Mouse (Mus musculus): Measurements from ENCODE around the gene Fam19a3. TPM values are rescaled to one million over a fixed set of nuclear protein-coding genes. Genes with fewer than 3 reads are reported as not detected.
A peak's percentile ranks its signal among the peaks of the same experiment; 100 is the strongest.

Gene Fam19a3
- 0.05 and 0.06 TPM in 2 replicates for polyA plus RNA-seq (2014; fragmentation: Nextera tagmentation; extraction: Ambion mirVana)

DNA sequence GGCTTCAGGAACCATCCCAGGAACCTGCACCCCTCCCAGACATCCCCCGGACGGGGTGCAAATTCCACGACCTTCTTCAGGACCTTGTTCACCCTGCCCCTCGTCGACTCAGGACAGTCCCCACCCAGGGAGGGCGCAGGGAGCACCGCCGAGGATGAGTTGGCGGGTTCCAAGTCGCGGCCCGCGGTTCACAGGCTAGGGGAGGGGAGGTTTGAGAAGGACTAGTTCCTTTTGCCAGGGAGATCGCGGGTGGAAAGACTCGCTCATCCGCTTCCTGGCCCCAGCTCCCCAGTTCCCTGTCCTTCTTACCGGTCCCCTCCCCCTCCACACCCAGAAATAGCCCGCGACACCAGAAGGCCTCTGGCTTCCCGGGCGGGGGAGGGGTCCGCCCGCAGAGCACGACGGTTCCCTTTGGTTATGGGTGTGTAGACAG, at the start of gene Fam19a3:
Gene Fam19a3, minus strand, starts transcription at position 370 of the 433 bp plus-strand sequence.
- Histone ChIP-seq H3K36me3 (ENCODE audit: control insufficient read depth, insufficient read depth, low read length) (no peaks in the 10 kb centered on the region), H3K4me3 (ENCODE audit: low read depth, low read length) (peak within 1 kb of the TSS; percentile 40), H3K9ac (ENCODE audit: low read length) (peak within 1 kb of the TSS; percentile 52), H3K27ac (ENCODE audit: low read depth, low read length) (no peak within 1 kb of the TSS), H3K27me3 (replicated peaks; ENCODE audit: control insufficient read depth, insufficient read depth, low read length) (peaks cover 67% of the 10 kb centered on the region), H3K9me3 (replicated peaks; ENCODE audit: control insufficient read depth, low read length) (no peaks in the 10 kb centered on the region), H3K4me1 (ENCODE audit: control insufficient read depth, insufficient read depth, low read length) (peaks cover 10% of the 10 kb centered on the region), H3K4me2 (ENCODE audit: low read length) (peak within 1 kb of the TSS; percentile 85)
- DNase-seq (ENCODE audit: low spot score), result no peak
- under 1% methylated on average over 24 of the region's 26 CpGs for WGBS
- no peak; the same call in 1 of the 2 replicates for ATAC-seq

DNA sequence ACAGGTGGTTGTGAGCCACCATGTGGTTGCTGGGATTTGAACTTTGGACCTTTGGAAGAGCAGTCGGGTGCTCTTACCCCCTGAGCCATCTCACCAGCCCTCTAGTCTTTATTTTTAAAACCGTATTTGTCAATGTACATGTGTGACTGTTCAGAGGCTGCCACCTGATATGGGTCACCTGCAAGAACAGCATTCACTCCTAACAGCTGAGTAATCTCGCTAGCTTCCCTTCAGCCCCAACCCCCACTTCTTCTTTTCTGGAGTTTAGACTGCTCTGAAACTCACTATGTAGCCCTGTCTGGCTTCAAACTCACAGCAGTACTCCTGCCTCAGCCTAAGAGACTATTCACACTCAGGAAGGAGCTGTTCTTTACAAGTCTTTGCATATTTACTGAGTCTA, 40.8 kb upstream of the Fam19a3 start:
- H3K27ac ChIP-seq (ENCODE audit: low read depth, low read length), result no peak overlapping the region
- no peak overlapping the region for H3K4me3 ChIP-seq (ENCODE audit: low read depth, low read length)
- peaks cover 34% of the 10 kb centered on the region for H3K36me3 ChIP-seq (ENCODE audit: control insufficient read depth, insufficient read depth, low read length)
- H3K4me2 ChIP-seq (ENCODE audit: low read length), result no peak overlapping the region
- no peaks in the 10 kb centered on the region for H3K27me3 ChIP-seq (replicated peaks; ENCODE audit: control insufficient read depth, insufficient read depth, low read length)
- H3K9me3 ChIP-seq (replicated peaks; ENCODE audit: control insufficient read depth, low read length), result no peaks in the 10 kb centered on the region
- WGBS, result 89% methylated on average over 3 of the region's 3 CpGs
- DNase-seq (ENCODE audit: low spot score) (no peak), ATAC-seq (no peak)
- H3K4me1 ChIP-seq (ENCODE audit: control insufficient read depth, insufficient read depth, low read length), result peaks cover 6% of the 10 kb centered on the region
- no peak overlapping the region for H3K9ac ChIP-seq (ENCODE audit: low read length)

DNA sequence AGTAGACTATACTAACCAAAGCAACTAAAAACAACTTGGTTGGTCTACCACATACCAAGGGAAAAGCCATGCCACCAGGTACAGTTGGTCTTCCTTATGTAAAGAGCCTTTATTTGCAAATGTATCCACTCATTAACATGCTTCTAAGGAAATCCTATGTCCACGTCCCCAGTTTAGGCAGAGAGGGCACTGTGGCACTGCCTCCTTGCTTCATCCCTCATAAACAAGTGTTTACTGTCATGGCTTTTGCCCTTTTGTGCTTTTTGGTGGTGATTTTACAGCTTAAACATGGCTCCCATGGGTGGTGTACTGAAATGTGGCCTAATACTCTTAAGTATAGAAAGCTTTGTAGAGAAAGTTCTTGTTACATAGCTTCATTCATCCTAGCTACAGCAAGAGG, 38.8 kb upstream of the Fam19a3 start:
- WGBS, result 40% methylated on average over 1 of the region's 1 CpGs
- no peak for DNase-seq (ENCODE audit: low spot score)

DNA sequence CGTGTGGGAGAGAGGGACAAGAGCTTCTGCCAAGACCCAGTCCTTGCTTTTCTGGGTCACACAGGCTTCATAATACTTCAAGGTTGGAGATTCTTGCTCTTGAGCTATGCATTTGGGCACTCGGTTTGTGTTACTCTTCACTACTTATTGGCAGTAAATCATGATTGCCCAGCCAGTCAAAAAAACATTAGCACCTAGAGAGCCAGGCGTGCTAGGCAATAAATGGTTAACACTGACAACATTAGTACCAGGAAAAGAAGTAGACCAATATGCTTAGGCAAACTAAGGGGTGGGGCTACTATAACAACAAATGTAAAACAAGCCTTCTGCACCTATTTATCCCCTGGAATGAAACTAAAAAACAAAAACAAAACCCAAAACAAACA, 37.1 kb upstream of the Fam19a3 start:
- ATAC-seq (no peak), DNase-seq (ENCODE audit: low spot score) (no peak)
- WGBS, result 16% methylated on average over 3 of the region's 3 CpGs
- H3K4me1 ChIP-seq (ENCODE audit: control insufficient read depth, insufficient read depth, low read length), result peaks cover 10% of the 10 kb centered on the region
- no peaks in the 10 kb centered on the region for H3K27me3 ChIP-seq (replicated peaks; ENCODE audit: control insufficient read depth, insufficient read depth, low read length)
- H3K4me3 ChIP-seq (ENCODE audit: low read depth, low read length), result peak overlapping the region; percentile 72
- peak overlapping the region; percentile 99 for H3K4me2 ChIP-seq (ENCODE audit: low read length)
- no peaks in the 10 kb centered on the region for H3K9me3 ChIP-seq (replicated peaks; ENCODE audit: control insufficient read depth, low read length)
- peak overlapping the region; percentile 84 for H3K9ac ChIP-seq (ENCODE audit: low read length)
- H3K27ac ChIP-seq (ENCODE audit: low read depth, low read length), result no peak overlapping the region
- peaks cover 10% of the 10 kb centered on the region; the same call in 1 of the 2 replicates for H3K36me3 ChIP-seq (ENCODE audit: control insufficient read depth, insufficient read depth, low read length)

More for the DNA sequence above, 38.8 kb upstream of the Fam19a3 start:
- no peak for ATAC-seq
- Histone ChIP-seq H3K27me3 (replicated peaks; ENCODE audit: control insufficient read depth, insufficient read depth, low read length) (no peaks in the 10 kb centered on the region), H3K4me1 (ENCODE audit: control insufficient read depth, insufficient read depth, low read length) (peaks cover 10% of the 10 kb centered on the region), H3K4me2 (ENCODE audit: low read length) (no peak overlapping the region), H3K9me3 (replicated peaks; ENCODE audit: control insufficient read depth, low read length) (no peaks in the 10 kb centered on the region), H3K9ac (ENCODE audit: low read length) (no peak overlapping the region), H3K27ac (ENCODE audit: low read depth, low read length) (no peak overlapping the region), H3K4me3 (ENCODE audit: low read depth, low read length) (no peak overlapping the region), H3K36me3 (ENCODE audit: control insufficient read depth, insufficient read depth, low read length) (peaks cover 14% of the 10 kb centered on the region)

DNA sequence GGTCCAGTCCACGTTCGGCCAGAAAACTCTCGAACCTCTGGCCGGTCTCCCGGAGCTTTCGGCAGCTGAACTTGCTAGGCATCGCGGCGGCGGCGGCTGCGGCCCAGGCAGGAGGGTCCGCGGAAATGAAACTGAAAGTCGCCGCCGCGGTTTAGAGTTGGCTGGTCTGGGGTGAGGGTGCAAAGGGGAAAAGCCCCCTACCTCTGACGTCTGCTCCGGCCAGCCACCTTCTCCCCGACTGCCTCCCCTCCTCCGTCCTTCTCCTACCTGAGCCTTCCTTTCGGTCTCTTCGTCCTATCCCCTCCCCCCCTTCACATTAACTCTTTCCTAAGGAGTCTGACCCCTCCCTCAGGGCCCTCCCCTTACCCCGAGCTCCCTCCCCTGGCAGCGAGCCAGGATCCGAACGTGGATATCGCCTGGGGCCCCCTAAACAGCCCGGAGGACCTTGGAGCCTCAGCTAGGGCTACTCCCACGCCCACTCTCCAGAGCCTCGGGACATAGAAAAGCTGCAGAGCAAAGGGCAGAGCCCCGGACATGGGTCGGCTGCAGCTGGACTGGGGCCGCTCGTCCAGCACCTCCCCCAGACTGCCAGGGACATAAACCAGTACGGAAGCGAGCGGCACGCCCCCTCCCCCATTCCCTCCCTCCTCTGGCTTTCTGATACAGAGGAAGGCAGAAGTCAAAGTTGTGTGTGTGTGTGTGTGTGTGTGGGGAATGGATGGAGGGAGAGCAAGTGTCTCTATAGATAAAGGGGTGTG, 36.5 kb upstream of the Fam19a3 start, which contains the start of gene Mov10:
Gene Mov10, minus strand, starts transcription at position 573 of the 758 bp plus-strand sequence.
- H3K27me3 ChIP-seq (replicated peaks; ENCODE audit: control insufficient read depth, insufficient read depth, low read length), result no peaks in the 10 kb centered on the region
- H3K9me3 ChIP-seq (replicated peaks; ENCODE audit: control insufficient read depth, low read length), result no peaks in the 10 kb centered on the region
- H3K36me3 ChIP-seq (ENCODE audit: control insufficient read depth, insufficient read depth, low read length), result peaks cover 10% of the 10 kb centered on the region; the same call in 1 of the 2 replicates
- under 1% methylated on average over 40 of the region's 40 CpGs for WGBS
- H3K4me3 ChIP-seq (ENCODE audit: low read depth, low read length), result peak within 1 kb of the TSS; percentile 72
- DNase-seq (ENCODE audit: low spot score), result peak; percentile 65
- peak within 1 kb of the TSS; percentile 33; the same call in 1 of the 2 replicates for H3K27ac ChIP-seq (ENCODE audit: low read depth, low read length)
- peak within 1 kb of the TSS; percentile 99 for H3K4me2 ChIP-seq (ENCODE audit: low read length)
- peak within 1 kb of the TSS; percentile 84 for H3K9ac ChIP-seq (ENCODE audit: low read length)
- peaks cover 10% of the 10 kb centered on the region for H3K4me1 ChIP-seq (ENCODE audit: control insufficient read depth, insufficient read depth, low read length)
- peak; percentile 77 for ATAC-seq

DNA sequence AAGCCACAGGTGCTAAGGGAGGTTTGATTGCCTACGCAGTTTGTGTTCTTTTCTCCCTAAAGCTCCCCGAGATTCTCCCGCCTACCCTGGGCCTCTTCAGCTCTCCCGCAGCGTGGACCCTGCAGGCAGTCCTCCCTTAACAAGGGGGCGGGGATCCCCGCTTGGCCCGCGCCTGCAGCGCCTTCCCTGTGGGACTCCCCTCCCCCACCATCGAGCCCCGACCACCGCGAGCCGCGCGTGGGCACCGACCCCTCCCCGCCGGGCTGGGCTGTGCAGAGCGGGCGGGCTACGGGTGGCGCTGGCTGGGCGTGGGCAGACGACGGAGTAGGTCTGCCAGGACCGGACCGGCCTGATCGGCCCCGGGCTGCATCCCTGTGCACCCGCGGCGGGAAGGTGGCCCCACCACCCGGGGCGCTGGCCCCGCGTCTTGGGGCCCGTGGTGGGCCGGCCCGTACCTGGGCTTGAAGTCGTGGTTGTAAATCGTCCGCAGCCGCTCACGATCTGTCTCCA, 35.9 kb upstream of the Fam19a3 start:
- H3K9me3 ChIP-seq (replicated peaks; ENCODE audit: control insufficient read depth, low read length), result no peaks in the 10 kb centered on the region
- DNase-seq (ENCODE audit: low spot score), result peak; percentile 59
- H3K27ac ChIP-seq (ENCODE audit: low read depth, low read length), result peak overlapping the region; percentile 33; the same call in 1 of the 2 replicates
- peaks cover 10% of the 10 kb centered on the region for H3K4me1 ChIP-seq (ENCODE audit: control insufficient read depth, insufficient read depth, low read length)
- H3K4me2 ChIP-seq (ENCODE audit: low read length), result peak overlapping the region; percentile 99
- H3K4me3 ChIP-seq (ENCODE audit: low read depth, low read length), result peak overlapping the region; percentile 72
- H3K9ac ChIP-seq (ENCODE audit: low read length), result peak overlapping the region; percentile 84
- H3K36me3 ChIP-seq (ENCODE audit: control insufficient read depth, insufficient read depth, low read length), result peaks cover 8% of the 10 kb centered on the region; the same call in 1 of the 2 replicates
- no peaks in the 10 kb centered on the region for H3K27me3 ChIP-seq (replicated peaks; ENCODE audit: control insufficient read depth, insufficient read depth, low read length)
- peak; percentile 88 for ATAC-seq
- under 1% methylated on average over 39 of the region's 46 CpGs for WGBS

DNA sequence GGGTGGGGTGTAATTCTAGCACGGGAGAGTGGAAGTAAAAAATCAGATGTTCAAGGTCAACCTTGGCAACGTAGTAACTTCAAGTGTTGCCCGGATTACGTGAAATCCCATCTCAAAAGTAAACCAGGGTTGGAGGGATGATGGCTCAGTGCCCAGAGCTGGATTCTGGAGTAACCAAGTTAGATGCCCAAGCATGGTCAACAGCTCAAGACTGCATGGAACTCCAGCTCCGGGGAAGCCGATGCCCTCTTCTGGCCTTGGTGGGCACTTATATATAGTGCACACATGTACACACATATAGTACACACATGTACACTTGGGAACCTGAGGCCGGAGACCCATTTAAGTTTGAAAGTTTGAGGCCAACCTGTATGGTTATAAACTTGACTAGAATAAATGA, 34.5 kb upstream of the Fam19a3 start:
- no peaks in the 10 kb centered on the region for H3K9me3 ChIP-seq (replicated peaks; ENCODE audit: control insufficient read depth, low read length)
- ATAC-seq, result no peak
- 0 out of 2 replicates have a peak, but pooled peaks cover under 1% of the 10 kb centered on the region for H3K36me3 ChIP-seq (ENCODE audit: control insufficient read depth, insufficient read depth, low read length)
- no peak overlapping the region for H3K27ac ChIP-seq (ENCODE audit: low read depth, low read length)
- no peak for DNase-seq (ENCODE audit: low spot score)
- H3K9ac ChIP-seq (ENCODE audit: low read length), result no peak overlapping the region
- no peak overlapping the region for H3K4me3 ChIP-seq (ENCODE audit: low read depth, low read length)
- H3K27me3 ChIP-seq (replicated peaks; ENCODE audit: control insufficient read depth, insufficient read depth, low read length), result no peaks in the 10 kb centered on the region
- no peak overlapping the region for H3K4me2 ChIP-seq (ENCODE audit: low read length)
- peaks cover 10% of the 10 kb centered on the region for H3K4me1 ChIP-seq (ENCODE audit: control insufficient read depth, insufficient read depth, low read length)
- WGBS, result 96% methylated on average over 7 of the region's 7 CpGs

DNA sequence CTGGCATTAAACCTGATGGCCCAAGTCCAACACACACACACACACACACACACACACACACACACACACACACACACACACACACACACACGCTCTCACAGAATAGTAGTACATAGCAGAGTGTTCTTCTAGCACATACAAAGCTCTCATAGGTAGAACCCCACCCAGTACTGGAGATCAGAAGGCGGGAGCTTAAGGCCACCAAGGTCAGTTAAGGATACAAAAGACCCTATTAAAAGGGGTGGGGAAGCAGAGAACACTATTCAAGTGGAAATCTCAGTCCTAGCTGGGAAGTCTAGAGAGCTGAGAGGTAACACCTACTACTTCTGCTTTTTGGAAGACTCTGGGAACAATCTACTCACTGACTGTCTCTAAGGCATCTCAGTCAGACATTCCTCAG, 33.7 kb upstream of the Fam19a3 start:
- Histone ChIP-seq H3K9me3 (replicated peaks; ENCODE audit: control insufficient read depth, low read length) (no peaks in the 10 kb centered on the region), H3K36me3 (ENCODE audit: control insufficient read depth, insufficient read depth, low read length) (no peaks in the 10 kb centered on the region), H3K27ac (ENCODE audit: low read depth, low read length) (no peak overlapping the region), H3K4me3 (ENCODE audit: low read depth, low read length) (no peak overlapping the region), H3K27me3 (replicated peaks; ENCODE audit: control insufficient read depth, insufficient read depth, low read length) (no peaks in the 10 kb centered on the region), H3K4me2 (ENCODE audit: low read length) (no peak overlapping the region), H3K9ac (ENCODE audit: low read length) (no peak overlapping the region), H3K4me1 (ENCODE audit: control insufficient read depth, insufficient read depth, low read length) (peaks cover 10% of the 10 kb centered on the region)
- DNase-seq (ENCODE audit: low spot score) (no peak), ATAC-seq (no peak)
- 85% methylated on average over 2 of the region's 2 CpGs for WGBS

DNA sequence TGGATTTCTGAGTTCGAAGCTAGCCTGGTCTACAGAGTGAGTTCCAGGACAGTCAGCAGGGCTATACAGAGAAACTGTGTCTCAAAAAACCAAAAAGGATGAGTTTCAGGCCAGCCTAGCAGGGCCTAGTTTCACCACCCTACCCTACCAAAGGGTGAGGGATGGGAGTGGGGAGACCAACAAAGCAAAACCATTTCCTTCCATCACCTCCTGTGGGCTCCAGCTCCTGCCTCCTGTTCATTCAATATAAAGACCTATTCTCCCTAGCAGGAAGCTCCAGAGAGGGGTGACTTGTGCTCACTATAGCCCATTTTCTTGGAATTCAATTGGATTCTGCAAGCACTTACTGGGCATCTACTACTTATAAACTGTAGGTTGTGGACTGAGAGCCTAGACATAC, 33.1 kb upstream of the Fam19a3 start:
- no peak overlapping the region for H3K4me2 ChIP-seq (ENCODE audit: low read length)
- peaks cover 10% of the 10 kb centered on the region for H3K4me1 ChIP-seq (ENCODE audit: control insufficient read depth, insufficient read depth, low read length)
- DNase-seq (ENCODE audit: low spot score), result no peak
- H3K4me3 ChIP-seq (ENCODE audit: low read depth, low read length), result no peak overlapping the region
- no peaks in the 10 kb centered on the region for H3K9me3 ChIP-seq (replicated peaks; ENCODE audit: control insufficient read depth, low read length)
- no peaks in the 10 kb centered on the region for H3K36me3 ChIP-seq (ENCODE audit: control insufficient read depth, insufficient read depth, low read length)
- ATAC-seq, result no peak
- no peaks in the 10 kb centered on the region for H3K27me3 ChIP-seq (replicated peaks; ENCODE audit: control insufficient read depth, insufficient read depth, low read length)
- H3K27ac ChIP-seq (ENCODE audit: low read depth, low read length), result no peak overlapping the region
- WGBS, result 86% methylated on average over 1 of the region's 1 CpGs
- H3K9ac ChIP-seq (ENCODE audit: low read length), result no peak overlapping the region

Data from forebrain, embryonic 14.5 days (tissue).